Mouse (Mus musculus) lung, adult 18-20 months (tissue): ENCODE data around the gene Acat3.
"Not testable (repeated sequence)": the region's sequence is repeated elsewhere in the genome, so short reads cannot be mapped to it uniquely, and the experiment has no call there.

Source experiments
- DNase-seq, 2 experiments: peaks; one replicate each; pipeline ENCODE4 v3.0.0; 2022; ENCODE audit warnings: mixed read lengths in 2 of 2

Gene Acat3

GRCm38 (mm10) chr17:12940151-12940805 is at the start of gene Acat3:
Acat3 (minus strand) TSS chr17:12940600.
- DNase-seq = no peak

- DNase-seq = not testable (repeated sequence)
These were observed 47.7 kb upstream of the Acat3 start for GRCm38 (mm10) chr17:12988096-12988495.

- no peak for DNase-seq
These were observed 43.6 kb upstream of the Acat3 start for GRCm38 (mm10) chr17:12983988-12984387.

GRCm38 (mm10) chr17:12978546-12978945 is 38.1 kb upstream of the Acat3 start:
- no peak for DNase-seq

- no peak for DNase-seq
These were observed 33.5 kb upstream of the Acat3 start for GRCm38 (mm10) chr17:12973851-12974250.

GRCm38 (mm10) chr17:12967173-12967572 is 26.8 kb upstream of the Acat3 start:
- DNase-seq = no peak

GRCm38 (mm10) chr17:12963476-12963875 is 23.1 kb upstream of the Acat3 start:
- no peak for DNase-seq

GRCm38 (mm10) chr17:12960331-12960873 is 20.0 kb upstream of the Acat3 start, which contains the start of gene Acat2:
Acat2 (minus strand) TSS chr17:12960747.
- peak; percentile 94 to 95 for DNase-seq

GRCm38 (mm10) chr17:12959377-12959776 is 19.0 kb upstream of the Acat3 start:
- DNase-seq = not testable (repeated sequence)

- no peak for DNase-seq
These were observed 16.3 kb upstream of the Acat3 start for GRCm38 (mm10) chr17:12956664-12957063.

- DNase-seq = no peak
These were observed 9.3 kb upstream of the Acat3 start for GRCm38 (mm10) chr17:12949669-12950068.

- no peak for DNase-seq
These were observed 2.2 kb upstream of the Acat3 start for GRCm38 (mm10) chr17:12942459-12943162.

GRCm38 (mm10) chr17:12941543-12942260 is 1.3 kb upstream of the Acat3 start:
- no peak for DNase-seq

- not testable (repeated sequence) for DNase-seq
These were observed 837 bp downstream of the Acat3 start for GRCm38 (mm10) chr17:12939377-12940148.

GRCm38 (mm10) chr17:12938077-12938476 is 2.3 kb downstream of the Acat3 start:
- no peak for DNase-seq

GRCm38 (mm10) chr17:12937412-12937970 is 2.9 kb downstream of the Acat3 start:
- DNase-seq = no peak

- no peak for DNase-seq
These were observed 4.7 kb downstream of the Acat3 start for GRCm38 (mm10) chr17:12935719-12936118.

- not testable (repeated sequence) for DNase-seq
These were observed 8.8 kb downstream of the Acat3 start for GRCm38 (mm10) chr17:12931576-12931975.

- DNase-seq = no peak
These were observed 14.7 kb downstream of the Acat3 start for GRCm38 (mm10) chr17:12925703-12926180.

- DNase-seq = peak; percentile 59 to 72
These were observed 15.4 kb downstream of the Acat3 start for GRCm38 (mm10) chr17:12925001-12925400.

- no peak for DNase-seq
These were observed 19.3 kb downstream of the Acat3 start for GRCm38 (mm10) chr17:12921073-12921472.
